Mouse (Mus musculus): ENCODE results near the gene Celf1. TPM values are rescaled to one million over a fixed set of nuclear protein-coding genes. Genes with fewer than 3 reads are reported as not detected.
A peak's percentile ranks its signal among the peaks of the same experiment; 100 is the strongest.
"Not testable (repeated sequence)": the region's sequence is repeated elsewhere in the genome, so short reads cannot be mapped to it uniquely, and the experiment has no call there.

The Celf1 gene
- polyA plus RNA-seq, 1 experiment from 2014 or later, result 78.7 TPM

DNA sequence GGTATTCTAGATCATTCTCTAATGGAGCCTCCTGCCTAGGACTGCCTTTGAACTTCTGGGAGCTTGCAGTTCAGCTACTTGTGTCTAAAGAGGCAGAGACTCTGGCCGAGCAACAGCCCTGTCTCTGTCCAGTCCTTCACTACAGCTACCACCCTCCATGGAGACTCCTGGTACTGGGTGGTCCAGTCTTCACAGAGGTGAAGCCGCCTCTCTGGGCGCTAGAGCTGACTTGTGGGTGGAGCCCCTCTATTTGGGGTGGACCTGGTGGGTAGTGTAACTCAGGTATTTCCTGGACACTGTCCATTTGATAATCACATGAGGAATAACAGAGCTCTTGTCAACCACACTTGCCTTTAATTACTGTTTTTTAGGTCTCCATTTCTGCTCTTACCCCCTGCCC is 79.7 kb downstream of the Celf1 start:
- H3K27ac ChIP-seq (ENCODE audit: low read depth, low read length), result no peak overlapping the region
- H3K4me1 ChIP-seq (ENCODE audit: control insufficient read depth, insufficient read depth, low read length), result peaks cover 10% of the 10 kb centered on the region; the same call in 1 of the 2 replicates
- WGBS (ENCODE audit: insufficient replicate concordance), result 94% methylated on average over 3 of the region's 3 CpGs
- H3K4me3 ChIP-seq (ENCODE audit: low read depth, low read length), result no peak overlapping the region
- H3K27me3 ChIP-seq (ENCODE audit: control insufficient read depth, insufficient read depth, low read length), result no peaks in the 10 kb centered on the region
- H3K4me2 ChIP-seq, result no peak overlapping the region
- no peaks in the 10 kb centered on the region for H3K9me3 ChIP-seq (replicated peaks; ENCODE audit: control insufficient read depth, low read length)
- H3K9ac ChIP-seq (ENCODE audit: low read depth, low read length), result no peak overlapping the region
- ATAC-seq (replicated peaks; ENCODE audit: insufficient number of reproducible peaks, low FRiP score, low TSS enrichment), result no peak
- peaks cover 9% of the 10 kb centered on the region; the same call in 1 of the 2 replicates for H3K36me3 ChIP-seq (ENCODE audit: control insufficient read depth, insufficient read depth, low read length)

DNA sequence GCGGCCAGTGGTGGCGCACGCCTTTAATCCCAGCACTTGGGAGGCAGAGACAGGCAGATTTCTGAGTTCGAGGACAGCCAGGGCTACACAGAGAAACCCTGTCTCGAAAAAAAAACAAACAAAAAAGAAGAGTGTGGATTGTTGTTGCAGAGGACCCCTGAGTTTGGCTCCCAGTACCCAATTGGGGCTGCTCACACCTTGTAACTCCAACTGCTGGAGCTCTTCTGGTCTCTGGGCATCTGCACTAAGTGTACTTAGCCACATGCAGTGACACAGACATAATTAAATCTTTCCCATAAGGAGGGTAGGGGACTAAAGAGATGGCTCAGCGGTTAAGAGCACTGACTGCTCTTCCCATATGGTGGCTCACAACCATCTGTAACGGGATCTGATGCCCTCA is 82.1 kb downstream of the Celf1 start:
- H3K4me1 ChIP-seq (ENCODE audit: control insufficient read depth, insufficient read depth, low read length); H3K27ac ChIP-seq (ENCODE audit: low read depth, low read length); H3K9ac ChIP-seq (ENCODE audit: low read depth, low read length); H3K9me3 ChIP-seq (replicated peaks; ENCODE audit: control insufficient read depth, low read length); ATAC-seq (replicated peaks; ENCODE audit: insufficient number of reproducible peaks, low FRiP score, low TSS enrichment); H3K4me2 ChIP-seq; H3K36me3 ChIP-seq (ENCODE audit: control insufficient read depth, insufficient read depth, low read length); H3K4me3 ChIP-seq (ENCODE audit: low read depth, low read length); H3K27me3 ChIP-seq (ENCODE audit: control insufficient read depth, insufficient read depth, low read length): not testable (repeated sequence)
- WGBS (ENCODE audit: insufficient replicate concordance), result 95% methylated on average over 7 of the region's 7 CpGs

- H3K4me3 ChIP-seq (ENCODE audit: low read depth, low read length), result no peak overlapping the region
- peaks cover 9% of the 10 kb centered on the region; the same call in 1 of the 2 replicates for H3K36me3 ChIP-seq (ENCODE audit: control insufficient read depth, insufficient read depth, low read length)
- no peak overlapping the region for H3K4me2 ChIP-seq
- H3K9me3 ChIP-seq (replicated peaks; ENCODE audit: control insufficient read depth, low read length), result no peaks in the 10 kb centered on the region
- H3K27me3 ChIP-seq (ENCODE audit: control insufficient read depth, insufficient read depth, low read length), result no peaks in the 10 kb centered on the region
- H3K27ac ChIP-seq (ENCODE audit: low read depth, low read length), result 0 out of 2 replicates have a peak overlapping the region, but pooled peaks have one; percentile 6
- ATAC-seq (replicated peaks; ENCODE audit: insufficient number of reproducible peaks, low FRiP score, low TSS enrichment), result no peak
- 43% methylated on average over 2 of the region's 2 CpGs for WGBS (ENCODE audit: insufficient replicate concordance)
- H3K4me1 ChIP-seq (ENCODE audit: control insufficient read depth, insufficient read depth, low read length), result peaks cover 10% of the 10 kb centered on the region; the same call in 1 of the 2 replicates
- no peak overlapping the region for H3K9ac ChIP-seq (ENCODE audit: low read depth, low read length)
Observed at GRCm38 (mm10) chr2:91023131-91023530, 82.9 kb downstream of the Celf1 start.

DNA sequence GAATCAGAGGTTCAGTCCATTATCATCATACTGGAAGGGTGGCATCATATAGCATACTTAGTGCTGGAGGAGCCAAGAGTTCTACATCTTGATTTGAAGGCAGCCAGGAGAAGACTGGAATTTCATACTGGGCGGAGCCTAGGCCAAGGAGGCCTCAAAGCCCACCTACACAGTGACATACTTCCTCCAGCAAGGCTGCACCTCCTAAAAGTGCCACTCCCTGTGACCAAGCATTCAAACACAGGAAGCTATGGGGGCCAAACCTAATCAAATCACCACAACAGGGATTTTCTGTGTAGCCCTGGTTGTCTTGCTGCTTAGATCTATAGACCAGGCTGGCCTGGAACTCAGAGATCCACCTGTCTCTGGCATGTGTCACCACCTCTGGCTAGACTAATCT is 83.8 kb downstream of the Celf1 start:
- H3K9ac ChIP-seq (ENCODE audit: low read depth, low read length), result no peak overlapping the region
- H3K4me3 ChIP-seq (ENCODE audit: low read depth, low read length), result no peak overlapping the region
- H3K4me2 ChIP-seq, result no peak overlapping the region
- no peak overlapping the region for H3K27ac ChIP-seq (ENCODE audit: low read depth, low read length)
- ATAC-seq (replicated peaks; ENCODE audit: insufficient number of reproducible peaks, low FRiP score, low TSS enrichment), result no peak
- WGBS (ENCODE audit: insufficient replicate concordance), result 84% methylated on average over 1 of the region's 1 CpGs
- peaks cover 7% of the 10 kb centered on the region; the same call in 1 of the 2 replicates for H3K36me3 ChIP-seq (ENCODE audit: control insufficient read depth, insufficient read depth, low read length)
- H3K4me1 ChIP-seq (ENCODE audit: control insufficient read depth, insufficient read depth, low read length), result peaks cover 10% of the 10 kb centered on the region; the same call in 1 of the 2 replicates
- no peaks in the 10 kb centered on the region for H3K9me3 ChIP-seq (replicated peaks; ENCODE audit: control insufficient read depth, low read length)
- H3K27me3 ChIP-seq (ENCODE audit: control insufficient read depth, insufficient read depth, low read length), result no peaks in the 10 kb centered on the region

DNA sequence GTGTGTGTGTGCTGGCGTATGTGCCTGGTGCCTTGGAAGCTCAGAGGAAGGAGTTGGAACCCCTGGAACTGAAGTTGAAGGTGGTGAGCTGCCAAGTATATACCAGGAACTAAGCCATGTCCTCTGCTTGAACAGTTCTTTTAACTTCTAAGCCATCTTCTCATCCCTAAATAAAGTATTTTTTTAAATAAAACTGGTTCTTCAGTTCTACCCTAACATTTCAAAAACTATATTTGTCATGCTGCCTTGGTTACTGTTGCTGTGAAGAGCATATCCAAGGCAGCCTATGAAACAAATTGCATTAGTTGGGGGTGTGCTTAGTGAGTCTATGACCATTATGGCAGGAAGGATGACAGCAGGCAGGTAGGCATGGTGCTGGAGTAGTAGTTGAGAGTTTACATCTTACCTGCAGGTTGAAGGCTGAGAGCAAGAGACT is 84.9 kb downstream of the Celf1 start:
- no peaks in the 10 kb centered on the region for H3K9me3 ChIP-seq (replicated peaks; ENCODE audit: control insufficient read depth, low read length)
- H3K27me3 ChIP-seq (ENCODE audit: control insufficient read depth, insufficient read depth, low read length), result no peaks in the 10 kb centered on the region
- no peak overlapping the region for H3K4me3 ChIP-seq (ENCODE audit: low read depth, low read length)
- H3K27ac ChIP-seq (ENCODE audit: low read depth, low read length), result no peak overlapping the region
- H3K4me1 ChIP-seq (ENCODE audit: control insufficient read depth, insufficient read depth, low read length), result peaks cover 10% of the 10 kb centered on the region; the same call in 1 of the 2 replicates
- WGBS (ENCODE audit: insufficient replicate concordance), result 97% methylated on average over 1 of the region's 1 CpGs
- H3K4me2 ChIP-seq, result no peak overlapping the region
- peaks cover 2% of the 10 kb centered on the region; the same call in 1 of the 2 replicates for H3K36me3 ChIP-seq (ENCODE audit: control insufficient read depth, insufficient read depth, low read length)
- ATAC-seq (replicated peaks; ENCODE audit: insufficient number of reproducible peaks, low FRiP score, low TSS enrichment), result no peak
- H3K9ac ChIP-seq (ENCODE audit: low read depth, low read length), result no peak overlapping the region

DNA sequence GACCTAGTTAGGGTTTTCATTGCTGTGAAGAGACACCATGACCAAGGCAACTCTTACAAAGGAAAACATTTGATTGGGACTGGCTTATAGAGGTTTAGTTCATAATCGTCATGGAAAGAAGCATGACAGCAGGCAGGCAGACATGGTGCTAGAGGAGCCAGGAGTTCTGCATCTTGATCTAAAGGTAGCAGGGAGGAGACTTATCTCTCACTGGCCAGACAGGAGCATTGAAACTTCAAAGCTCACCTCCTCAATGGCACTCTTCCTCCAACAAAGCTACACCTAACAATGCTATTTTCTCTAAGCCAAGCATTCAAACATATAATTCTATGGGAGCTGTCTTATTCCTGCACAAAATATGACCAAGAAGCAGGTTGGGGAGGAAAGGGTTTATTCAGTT is 86.3 kb downstream of the Celf1 start:
- Histone ChIP-seq H3K36me3 (ENCODE audit: control insufficient read depth, insufficient read depth, low read length) (no peaks in the 10 kb centered on the region), H3K27me3 (ENCODE audit: control insufficient read depth, insufficient read depth, low read length) (no peaks in the 10 kb centered on the region), H3K9me3 (replicated peaks; ENCODE audit: control insufficient read depth, low read length) (no peaks in the 10 kb centered on the region), H3K9ac (ENCODE audit: low read depth, low read length) (no peak overlapping the region), H3K27ac (ENCODE audit: low read depth, low read length) (no peak overlapping the region), H3K4me2 (peak overlapping the region; percentile 43; the same call in 1 of the 2 replicates), H3K4me1 (ENCODE audit: control insufficient read depth, insufficient read depth, low read length) (peaks cover 10% of the 10 kb centered on the region; the same call in 1 of the 2 replicates), H3K4me3 (ENCODE audit: low read depth, low read length) (no peak overlapping the region)
- ATAC-seq (replicated peaks; ENCODE audit: insufficient number of reproducible peaks, low FRiP score, low TSS enrichment), result no peak
- 79% methylated on average over 1 of the region's 1 CpGs for WGBS (ENCODE audit: insufficient replicate concordance)

DNA sequence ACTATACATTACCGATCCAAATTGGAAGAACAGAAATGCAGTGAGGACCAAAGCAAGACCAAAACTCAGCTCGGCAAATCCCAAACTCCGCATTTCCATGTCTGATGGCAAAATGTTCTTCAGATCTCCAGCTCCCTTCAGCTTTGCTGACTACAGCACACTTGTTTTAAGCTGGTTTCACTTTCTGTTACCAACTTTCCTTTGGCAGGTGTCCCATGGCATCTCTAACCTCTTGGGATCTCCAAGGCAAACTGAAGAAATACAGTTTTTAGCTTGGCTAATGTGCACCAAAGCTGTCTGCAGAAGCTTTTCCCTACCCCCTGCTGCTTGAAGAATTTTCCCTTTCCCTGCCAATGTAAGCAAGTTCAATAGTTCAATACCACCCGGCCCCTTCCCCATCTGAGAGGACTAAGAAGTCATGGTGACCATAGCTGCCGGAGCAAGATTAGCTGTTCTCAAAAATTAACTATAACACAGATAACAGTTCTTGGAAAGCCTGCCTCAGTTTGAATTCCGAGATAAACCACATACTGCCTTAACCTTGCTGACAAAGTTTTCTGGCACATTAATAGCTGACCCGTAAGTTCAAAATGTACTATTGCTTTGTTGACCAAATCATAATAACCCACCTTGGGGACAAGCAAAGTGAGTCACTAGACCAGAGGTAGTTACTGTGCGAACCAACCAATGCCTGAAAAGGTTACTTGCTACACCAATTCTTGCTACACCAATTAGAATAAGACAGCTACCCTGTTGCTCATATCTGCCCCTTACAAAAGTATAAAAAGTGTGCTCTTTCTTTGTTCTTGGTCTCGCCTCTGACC is 87.4 kb downstream of the Celf1 start:
- peak overlapping the region; percentile 43 for H3K4me2 ChIP-seq
- peaks cover 10% of the 10 kb centered on the region; the same call in 1 of the 2 replicates for H3K4me1 ChIP-seq (ENCODE audit: control insufficient read depth, insufficient read depth, low read length)
- no peaks in the 10 kb centered on the region for H3K9me3 ChIP-seq (replicated peaks; ENCODE audit: control insufficient read depth, low read length)
- no peaks in the 10 kb centered on the region for H3K27me3 ChIP-seq (ENCODE audit: control insufficient read depth, insufficient read depth, low read length)
- peak overlapping the region; percentile 10; the same call in 1 of the 2 replicates for H3K27ac ChIP-seq (ENCODE audit: low read depth, low read length)
- ATAC-seq (replicated peaks; ENCODE audit: insufficient number of reproducible peaks, low FRiP score, low TSS enrichment), result 0 out of 2 replicates have a peak, but pooled peaks have one; percentile 28
- peak overlapping the region; percentile 5; the same call in 1 of the 2 replicates for H3K4me3 ChIP-seq (ENCODE audit: low read depth, low read length)
- WGBS (ENCODE audit: insufficient replicate concordance), result 77% methylated on average over 9 of the region's 9 CpGs
- no peak overlapping the region for H3K9ac ChIP-seq (ENCODE audit: low read depth, low read length)
- no peaks in the 10 kb centered on the region for H3K36me3 ChIP-seq (ENCODE audit: control insufficient read depth, insufficient read depth, low read length)

DNA sequence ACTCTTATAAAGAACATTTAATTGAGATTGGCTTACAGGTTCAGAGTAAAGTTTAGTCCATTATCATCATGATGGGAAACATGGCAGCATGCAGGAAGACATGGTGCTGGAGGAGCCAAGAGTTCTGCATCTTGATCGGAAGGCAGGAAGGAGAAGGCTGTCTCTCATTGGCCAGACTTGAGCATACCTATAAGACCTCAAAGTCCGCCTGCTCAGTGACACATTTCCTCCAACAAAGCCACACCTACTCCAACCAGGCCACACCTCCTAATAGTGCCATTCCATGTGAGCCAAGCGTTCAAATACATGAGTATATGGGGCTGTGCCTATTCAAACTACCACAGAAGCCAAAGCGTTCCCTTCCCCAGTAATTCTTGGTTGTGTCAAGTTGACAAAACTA is 91.0 kb downstream of the Celf1 start:
- Histone ChIP-seq H3K4me2 (no peak overlapping the region), H3K9me3 (replicated peaks; ENCODE audit: control insufficient read depth, low read length) (no peaks in the 10 kb centered on the region), H3K4me3 (ENCODE audit: low read depth, low read length) (no peak overlapping the region), H3K27me3 (ENCODE audit: control insufficient read depth, insufficient read depth, low read length) (no peaks in the 10 kb centered on the region), H3K27ac (ENCODE audit: low read depth, low read length) (no peak overlapping the region), H3K4me1 (ENCODE audit: control insufficient read depth, insufficient read depth, low read length) (peaks cover 9% of the 10 kb centered on the region; the same call in 1 of the 2 replicates), H3K9ac (ENCODE audit: low read depth, low read length) (no peak overlapping the region), H3K36me3 (ENCODE audit: control insufficient read depth, insufficient read depth, low read length) (no peaks in the 10 kb centered on the region)
- ATAC-seq (replicated peaks; ENCODE audit: insufficient number of reproducible peaks, low FRiP score, low TSS enrichment), result no peak; the same call in 1 of the 2 replicates
- WGBS (ENCODE audit: insufficient replicate concordance), result 77% methylated on average over 4 of the region's 4 CpGs
